Mouse (Mus musculus): Measurements from ENCODE around the gene Zhx3. TPM values are rescaled to one million over a fixed set of nuclear protein-coding genes. Genes with fewer than 3 reads are reported as not detected.

Zhx3 gene
- total RNA-seq, 2 experiments from 2014 or later: 24.2 to 29.0 TPM

GRCm38 (mm10) chr2:160789741-160790140, 83.1 kb downstream of the Zhx3 start:
- Histone ChIP-seq H3K4me3 (no peak overlapping the region), H3K27ac (peak overlapping the region; percentile 62)
- TF ChIP-seq CTCF (IDR thresholded peaks at IDR 0.05): no peak
- DNase-seq: no peak
- intact Hi-C loops (cut with DNase I): loop anchor here (5.0 kb wide), 1 partner anchor 57 kb away; the partner anchor contains the start of gene Plcg1

DNA sequence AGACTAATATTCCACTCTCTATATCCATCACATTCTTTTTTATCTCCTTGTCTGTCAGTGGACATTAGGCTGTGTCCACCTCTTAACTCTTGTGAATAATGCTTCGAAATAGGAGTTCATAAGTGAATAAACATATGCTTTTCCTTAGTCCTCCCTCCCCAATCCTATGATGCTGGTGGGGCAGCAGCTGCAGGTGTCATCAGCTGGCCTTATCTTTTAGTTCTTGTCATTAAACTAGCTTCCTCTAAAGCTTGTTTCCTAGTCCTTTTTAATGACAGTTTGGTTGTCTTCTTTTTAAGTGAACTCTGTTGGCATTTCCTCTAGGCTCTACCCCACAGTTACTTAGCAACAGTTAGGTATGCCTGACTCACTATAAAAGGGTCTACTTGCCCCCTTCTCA, 83.8 kb downstream of the Zhx3 start:
- intact Hi-C loops (cut with DNase I): no loop called here
- peak overlapping the region; percentile 62 for H3K27ac ChIP-seq

GRCm38 (mm10) chr2:160786333-160786732, 86.5 kb downstream of the Zhx3 start:
- no peak for TF ChIP-seq CTCF (IDR thresholded peaks at IDR 0.05)
- intact Hi-C loops (cut with DNase I): no loop called here
- H3K27ac ChIP-seq: peak overlapping the region; percentile 60
- no peak overlapping the region for H3K4me3 ChIP-seq
- no peak for DNase-seq

More for the DNA sequence above, 83.8 kb downstream of the Zhx3 start:
- H3K4me3 ChIP-seq: no peak overlapping the region
- DNase-seq: no peak
- TF ChIP-seq CTCF (IDR thresholded peaks at IDR 0.05): no peak

GRCm38 (mm10) chr2:160780834-160781219, 92.0 kb downstream of the Zhx3 start:
- intact Hi-C loops (cut with DNase I): no loop called here
- TF ChIP-seq CTCF (IDR thresholded peaks at IDR 0.05): no peak

DNA sequence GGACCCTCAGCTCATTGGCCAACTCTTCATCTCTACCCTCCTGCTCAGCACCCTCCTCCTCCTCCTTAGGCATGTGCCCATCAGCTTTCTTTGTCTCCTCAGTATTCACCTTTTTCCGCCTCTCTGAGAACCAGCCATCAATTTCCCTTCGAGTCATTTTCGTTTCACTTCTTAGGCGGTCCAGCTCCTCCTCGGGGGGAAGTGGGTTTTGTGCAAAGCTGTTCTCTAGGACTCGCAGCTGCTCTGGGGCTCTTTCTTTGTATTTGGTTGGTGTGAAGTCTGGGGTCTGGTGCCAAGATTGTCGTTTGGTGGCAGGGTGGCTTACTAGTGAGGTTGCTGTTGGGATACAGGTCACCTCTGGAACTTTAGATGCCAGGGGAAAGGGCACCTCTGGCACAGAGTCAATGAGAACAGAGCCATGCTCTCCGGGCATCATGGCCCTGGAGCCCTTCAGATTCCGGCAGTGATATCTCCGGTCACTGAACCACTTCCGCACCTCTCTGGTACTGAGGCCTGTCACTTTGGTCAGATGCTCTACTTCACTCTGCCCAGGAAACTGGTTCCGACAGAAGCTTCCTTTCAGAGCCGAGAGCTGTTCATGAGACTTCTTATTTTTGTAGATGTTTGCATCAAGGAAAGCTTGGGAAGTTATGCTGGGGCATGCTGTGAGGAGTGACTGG, 92.5 kb downstream of the Zhx3 start:
- intact Hi-C loops (cut with DNase I): no loop called here
- no peak for TF ChIP-seq CTCF (IDR thresholded peaks at IDR 0.05)
- H3K27ac ChIP-seq: no peak overlapping the region
- no peak for DNase-seq
- no peak overlapping the region for H3K4me3 ChIP-seq

More at GRCm38 (mm10) chr2:160780834-160781219, 92.0 kb downstream of the Zhx3 start:
- DNase-seq: no peak
- Histone ChIP-seq H3K27ac (no peak overlapping the region), H3K4me3 (no peak overlapping the region)

DNA sequence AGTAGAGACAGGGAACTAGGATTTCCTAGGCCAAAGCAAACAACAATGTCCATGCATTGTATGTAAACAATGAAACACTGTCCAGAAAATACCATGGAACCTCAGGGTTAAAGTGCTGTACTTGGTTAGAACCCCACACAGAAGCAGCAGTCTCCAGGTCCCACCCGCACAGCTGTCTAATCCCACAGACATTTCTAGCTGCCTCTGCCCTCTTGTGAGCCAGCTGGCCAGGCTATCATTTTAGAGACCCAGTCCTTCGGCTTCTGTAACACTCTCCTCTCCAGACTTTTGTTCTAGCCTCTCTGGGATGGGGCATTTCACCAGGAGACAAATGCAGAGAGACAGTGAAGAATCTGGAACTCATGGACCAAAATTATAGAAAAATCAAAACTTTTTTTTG, 94.8 kb downstream of the Zhx3 start:
- no peak overlapping the region for H3K27ac ChIP-seq
- DNase-seq: no peak
- intact Hi-C loops (cut with DNase I): no loop called here
- TF ChIP-seq CTCF (IDR thresholded peaks at IDR 0.05): no peak
- no peak overlapping the region for H3K4me3 ChIP-seq

- intact Hi-C loops (cut with DNase I): no loop called here
- H3K4me3 ChIP-seq: no peak overlapping the region
- DNase-seq: peak; percentile 16
- H3K27ac ChIP-seq: no peak overlapping the region
- TF ChIP-seq CTCF (IDR thresholded peaks at IDR 0.05): no peak
Measured at GRCm38 (mm10) chr2:160771325-160772276, 101.2 kb downstream of the Zhx3 start.

DNA sequence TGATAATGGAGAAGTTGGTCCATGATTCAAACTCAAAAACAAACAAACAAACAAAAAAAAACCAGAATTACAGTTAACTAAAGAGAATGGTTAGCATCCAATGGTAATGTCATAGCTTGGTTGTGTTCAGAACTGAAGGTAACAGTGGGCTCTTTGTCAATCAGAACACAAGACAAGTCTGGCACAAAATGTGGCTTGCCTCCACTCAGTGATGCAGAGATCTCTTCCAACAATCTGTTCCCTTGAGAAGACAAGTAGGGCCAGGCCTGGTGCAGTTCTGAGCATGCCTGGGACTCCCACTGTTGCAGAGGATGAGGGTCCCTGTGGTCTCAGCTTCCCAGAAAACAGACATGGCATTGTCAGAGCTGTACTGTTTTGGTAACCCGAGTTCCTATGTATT, 101.9 kb downstream of the Zhx3 start:
- no peak for TF ChIP-seq CTCF (IDR thresholded peaks at IDR 0.05)
- peak; percentile 11 for DNase-seq
- no peak overlapping the region for H3K27ac ChIP-seq
- intact Hi-C loops (cut with DNase I): no loop called here
- no peak overlapping the region for H3K4me3 ChIP-seq

DNA sequence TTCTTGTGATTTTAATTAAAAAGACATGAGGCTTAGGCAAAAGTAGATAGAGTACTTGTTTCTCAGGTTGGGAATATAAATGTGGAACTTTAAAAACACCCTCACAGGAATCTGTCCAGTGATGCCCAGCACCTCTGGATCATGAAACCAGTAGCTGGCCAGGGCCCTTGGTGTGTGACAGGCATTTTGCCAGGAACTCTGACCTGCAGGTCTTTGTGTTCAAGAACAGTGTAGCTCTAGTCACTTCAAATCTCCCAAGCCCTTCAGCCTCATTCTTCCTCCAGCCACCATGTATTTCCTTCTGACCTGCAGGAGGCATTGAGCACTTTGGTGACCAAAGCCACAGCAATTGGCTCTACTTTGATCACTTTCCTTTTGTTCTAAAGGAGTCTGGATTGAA, 102.4 kb downstream of the Zhx3 start:
- Histone ChIP-seq H3K27ac (peak overlapping the region; percentile 13; the same call in 1 of the 2 replicates), H3K4me3 (no peak overlapping the region)
- intact Hi-C loops (cut with DNase I): no loop called here
- peak; percentile 16 for DNase-seq
- TF ChIP-seq CTCF (IDR thresholded peaks at IDR 0.05): no peak

DNA sequence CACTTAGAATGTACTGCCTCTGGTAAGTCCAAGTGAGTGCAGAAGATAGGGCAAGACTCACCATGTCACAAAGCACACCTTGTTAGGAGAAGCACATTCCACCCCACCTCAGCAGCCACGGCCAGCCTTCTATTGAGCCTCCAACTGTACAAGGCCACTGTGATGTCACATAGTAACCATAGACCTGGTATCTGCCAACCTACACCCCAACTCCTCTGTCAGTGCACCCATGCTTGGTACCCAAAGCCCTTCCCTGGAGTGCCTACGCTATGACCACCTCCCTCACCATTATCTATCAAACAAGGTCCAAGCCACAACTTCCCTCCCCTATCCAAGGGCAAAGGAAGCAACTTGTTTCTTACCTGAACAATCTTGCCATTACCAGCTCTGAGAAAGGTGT, 103.8 kb downstream of the Zhx3 start:
- TF ChIP-seq CTCF (IDR thresholded peaks at IDR 0.05): no peak

DNA sequence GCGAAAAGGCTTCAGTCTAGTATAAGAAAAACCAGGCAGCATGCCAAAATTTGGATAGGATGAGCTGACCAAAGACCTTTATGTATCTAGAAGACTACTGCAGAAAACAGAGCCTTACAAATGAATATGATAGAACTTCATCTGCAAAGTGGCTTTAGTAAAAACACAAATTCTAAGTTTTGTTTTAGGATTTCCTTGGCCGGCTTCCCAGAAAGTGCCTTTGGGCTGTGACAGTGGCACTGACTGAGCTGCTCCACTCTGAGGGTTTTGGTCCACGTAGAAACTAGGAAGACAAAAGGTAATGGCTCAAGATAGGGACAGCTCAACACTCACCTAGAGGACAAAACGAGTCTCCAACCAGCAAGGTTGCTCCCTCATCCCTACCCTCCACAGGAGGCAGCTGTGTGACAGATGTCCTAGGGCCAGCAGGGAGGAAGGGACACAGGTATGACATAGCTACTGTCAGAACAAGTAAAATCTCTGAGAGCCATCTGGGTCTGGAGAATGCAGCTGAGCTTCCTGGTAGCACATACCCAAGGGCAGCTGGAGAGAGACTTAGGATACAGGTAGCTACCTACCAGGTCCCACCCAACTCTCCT, 104.6 kb downstream of the Zhx3 start:
- no peak for TF ChIP-seq CTCF (IDR thresholded peaks at IDR 0.05)
- H3K4me3 ChIP-seq: no peak overlapping the region
- DNase-seq: peak; percentile 14
- peak overlapping the region; percentile 85 for H3K27ac ChIP-seq
- intact Hi-C loops (cut with DNase I): no loop called here

More for the DNA sequence above, 103.8 kb downstream of the Zhx3 start:
- DNase-seq: peak; percentile 4
- peak overlapping the region; percentile 85; the same call in 1 of the 2 replicates for H3K27ac ChIP-seq
- intact Hi-C loops (cut with DNase I): no loop called here
- H3K4me3 ChIP-seq: no peak overlapping the region

DNA sequence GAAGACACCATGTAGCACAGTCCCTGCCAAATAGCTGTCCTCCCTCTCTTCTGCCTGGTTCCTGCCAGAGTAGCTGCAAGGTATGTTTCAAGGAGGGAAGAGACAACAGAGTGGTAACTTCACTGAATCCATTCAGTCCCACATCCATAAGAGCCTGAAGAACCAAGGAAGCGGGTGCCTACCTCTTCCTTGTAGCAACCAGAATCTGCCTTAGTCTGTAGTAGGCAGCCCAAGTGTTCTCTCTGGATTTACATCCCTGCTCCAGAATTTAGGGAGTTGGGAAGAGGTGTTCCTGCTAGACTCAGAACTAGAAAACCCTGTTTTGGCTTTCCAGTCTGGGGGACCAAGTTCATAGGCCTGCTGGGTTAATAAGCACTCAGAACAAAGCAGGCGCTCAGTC, 105.6 kb downstream of the Zhx3 start:
- peak; percentile 7 for DNase-seq
- intact Hi-C loops (cut with DNase I): no loop called here
- no peak for TF ChIP-seq CTCF (IDR thresholded peaks at IDR 0.05)
- H3K4me3 ChIP-seq: no peak overlapping the region
- H3K27ac ChIP-seq: peak overlapping the region; percentile 85

DNA sequence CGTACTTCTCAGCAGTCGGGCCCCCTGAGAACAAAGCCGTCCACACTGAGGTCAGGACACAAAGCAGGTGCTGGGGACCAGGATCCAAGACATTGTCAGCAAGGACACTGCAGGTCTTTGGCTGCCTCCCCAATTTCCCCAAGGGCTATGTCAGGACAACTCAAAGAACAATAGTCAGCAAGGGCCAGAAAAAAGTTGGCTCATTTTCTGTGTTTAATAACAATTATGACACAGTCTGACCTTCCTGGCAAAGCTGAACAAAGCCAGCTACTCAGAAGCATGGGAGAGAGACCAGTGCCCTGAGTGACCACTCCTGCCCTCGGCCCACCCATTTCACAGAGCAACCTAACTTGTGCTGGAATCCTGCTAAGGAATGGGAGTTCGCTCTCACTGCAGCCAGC, 106.4 kb downstream of the Zhx3 start:
- Histone ChIP-seq H3K4me3 (no peak overlapping the region), H3K27ac (peak overlapping the region; percentile 85)
- no peak for TF ChIP-seq CTCF (IDR thresholded peaks at IDR 0.05)
- DNase-seq: peak; percentile 68
- intact Hi-C loops (cut with DNase I): no loop called here

Measured in gastrocnemius, adult 2 months (tissue).